Mouse (Mus musculus) cortical plate, adult 2 months (tissue): Measurements from ENCODE around the gene Mtf1.

Source experiments
- CTCF ChIP-seq: fragments of 200-500 bp; IDR thresholded peaks from 2 replicates; pipeline ENCODE4 v1.5.1; 2011; ENCODE audit warnings: mild to moderate bottlenecking, control low read depth, low read length; ENCODE audit not compliant: insufficient read depth; ENCODE audit errors: extremely low read depth
- POLR2A ChIP-seq: fragments of 200-500 bp; IDR thresholded peaks from 2 replicates; pipeline ENCODE4 v1.6.1; 2011; ENCODE audit warnings: mild to moderate bottlenecking, low read length, control low read depth; ENCODE audit not compliant: insufficient read depth; ENCODE audit errors: extremely low read depth

DNA sequence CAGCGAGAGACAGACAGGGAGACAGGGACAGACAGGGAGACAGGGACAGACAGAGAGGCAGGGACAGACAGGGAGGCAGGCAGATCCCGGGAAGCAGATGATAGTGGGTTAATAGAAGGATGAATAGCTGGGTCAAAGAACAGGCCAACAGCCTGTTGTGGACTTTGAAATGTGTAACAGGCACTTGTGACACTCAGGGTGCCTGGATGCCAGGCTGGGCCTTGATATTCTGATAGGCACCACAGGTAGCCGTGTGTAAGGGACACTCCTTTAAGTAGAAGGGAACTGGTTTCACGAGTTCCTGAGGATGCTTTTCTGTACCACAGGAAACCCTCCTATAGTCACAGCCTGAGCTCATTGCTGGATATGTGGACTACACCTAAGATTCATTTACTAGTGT is 11.9 kb upstream of the Mtf1 start:
- TF ChIP-seq CTCF (no peak), POLR2A (no peak)
